Mouse (Mus musculus) adrenal gland, adult (tissue): ENCODE data around the gene Dpep2nb.

Experiments
- DNase-seq, 2 experiments: peaks; one replicate each; pipeline ENCODE4 v3.0.0; 2022 to 2023; ENCODE audit warnings: low spot score in 1 of 2; ENCODE audit not compliant: inconsistent age in 2 of 2

Dpep2nb gene

DNA sequence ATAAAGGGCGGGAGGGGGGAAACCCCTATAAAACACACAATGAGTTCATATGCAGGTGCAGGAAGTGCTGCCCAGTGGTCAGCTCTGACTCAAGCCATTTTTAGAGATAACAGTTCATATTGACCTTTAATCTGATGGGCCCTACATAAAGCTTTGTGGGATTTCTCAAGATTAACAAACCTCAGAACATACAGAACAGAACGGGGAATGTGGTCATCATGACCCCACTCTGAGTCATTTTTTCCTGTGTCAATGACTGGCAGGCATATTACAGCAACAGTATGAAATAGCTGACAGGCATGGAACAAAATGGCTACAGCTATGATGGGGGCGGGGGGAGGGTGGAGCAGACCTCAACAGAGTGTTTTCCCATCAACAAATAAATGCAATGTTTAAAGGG, 1.4 kb upstream of the Dpep2nb start:
- peak; percentile 22 to 56 for DNase-seq

DNA sequence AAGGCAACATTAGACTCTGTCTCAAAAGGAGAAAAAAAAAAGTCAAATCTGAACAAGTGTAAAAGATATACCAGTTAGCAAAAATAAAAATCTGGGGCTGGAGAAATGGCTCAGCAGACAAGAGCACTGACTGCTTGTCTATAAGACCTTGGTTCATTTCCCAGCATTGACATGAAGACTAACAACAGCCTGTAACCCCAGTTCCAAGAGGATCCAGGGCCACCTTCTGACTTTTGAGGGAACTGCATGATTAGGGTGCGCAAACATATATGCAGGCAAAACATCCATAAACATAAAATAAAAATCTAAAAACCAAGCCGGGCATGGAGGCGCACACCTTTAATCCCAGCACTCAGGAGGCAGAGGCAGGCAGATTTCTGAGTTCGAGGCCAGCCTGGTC, 638 bp upstream of the Dpep2nb start:
- peak in 1 of 2 experiments; percentile 39 for DNase-seq

GRCm38 (mm10) chr8:106004538-106005207, 1.1 kb downstream of the Dpep2nb start:
- DNase-seq = peak in 1 of 2 experiments; percentile 30

DNA sequence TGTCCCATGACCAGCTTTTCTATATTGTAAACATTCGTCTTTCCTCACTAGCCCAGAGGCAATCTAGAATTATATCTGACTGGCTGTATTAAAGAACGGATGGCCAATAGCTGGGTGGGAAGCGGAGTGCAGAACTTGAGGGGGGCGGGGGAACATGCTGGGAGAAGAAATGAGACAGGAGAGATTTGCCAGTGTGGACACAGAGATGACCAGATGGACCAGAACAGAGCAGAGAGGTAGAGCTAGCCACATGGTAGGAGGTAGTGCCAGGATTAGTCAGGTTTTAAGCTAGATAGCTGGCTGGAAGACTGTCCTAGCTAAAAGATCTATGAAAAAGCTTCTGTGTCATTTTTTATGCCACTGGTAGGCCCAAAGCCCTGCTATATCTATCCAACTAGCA, 3.9 kb downstream of the Dpep2nb start:
- no peak for DNase-seq

- DNase-seq = peak in 1 of 2 experiments; percentile 42
These were observed 6.8 kb downstream of the Dpep2nb start for GRCm38 (mm10) chr8:105998971-105999370.

DNA sequence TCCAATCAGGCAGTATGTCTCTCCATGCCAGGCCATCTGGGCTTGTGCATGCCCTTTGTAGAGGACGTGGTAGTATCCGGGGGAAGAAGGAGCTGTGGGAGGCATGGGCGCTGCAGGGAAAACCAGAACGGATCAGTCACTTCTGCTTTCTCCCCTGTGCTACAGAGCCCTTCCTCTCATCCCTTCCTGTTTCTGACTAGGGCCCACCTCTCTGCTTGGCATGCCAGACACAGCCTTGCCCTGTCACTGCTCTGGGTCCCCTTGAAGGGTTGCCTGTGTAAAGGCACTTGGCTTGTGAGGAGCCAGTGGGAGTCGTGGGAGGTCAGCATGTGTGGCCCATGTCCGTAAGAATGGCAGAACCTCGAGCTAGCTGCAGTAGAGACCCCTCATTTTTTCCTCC, 9.4 kb downstream of the Dpep2nb start:
- peak in 1 of 2 experiments; percentile 37 for DNase-seq

GRCm38 (mm10) chr8:105993226-105993625, 12.5 kb downstream of the Dpep2nb start:
- peak in 1 of 2 experiments; percentile 12 for DNase-seq

GRCm38 (mm10) chr8:105992499-105992898, 13.3 kb downstream of the Dpep2nb start:
- peak in 1 of 2 experiments; percentile 40 for DNase-seq

- DNase-seq = peak in 1 of 2 experiments; percentile 32
These were observed 14.2 kb downstream of the Dpep2nb start for GRCm38 (mm10) chr8:105991546-105991945.

- peak; percentile 81 to 93 for DNase-seq
These were observed 14.9 kb downstream of the Dpep2nb start, which contains the start of gene Dus2 for GRCm38 (mm10) chr8:105990856-105991387. Dus2 (plus strand) TSS chr8:105991337.

DNA sequence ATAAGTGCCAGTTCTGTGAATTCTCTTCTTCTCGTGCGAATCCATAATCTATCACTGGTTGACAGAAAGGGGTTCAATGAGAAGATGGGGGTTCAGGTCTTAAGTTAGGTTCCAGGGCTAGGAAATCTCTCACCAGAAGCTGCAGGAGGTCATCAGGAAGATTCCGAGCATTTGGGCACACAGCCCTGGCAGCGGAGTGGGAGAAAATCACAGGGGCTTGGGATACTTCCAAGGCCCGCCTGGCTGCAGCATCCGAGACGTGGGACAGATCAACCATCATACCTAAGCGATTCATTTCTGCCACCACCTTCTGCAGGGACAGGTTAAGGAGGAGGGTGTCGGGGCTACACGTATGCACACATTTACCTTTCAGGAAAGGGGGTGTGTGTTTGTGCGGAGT, 17.2 kb downstream of the Dpep2nb start:
- no peak for DNase-seq

DNA sequence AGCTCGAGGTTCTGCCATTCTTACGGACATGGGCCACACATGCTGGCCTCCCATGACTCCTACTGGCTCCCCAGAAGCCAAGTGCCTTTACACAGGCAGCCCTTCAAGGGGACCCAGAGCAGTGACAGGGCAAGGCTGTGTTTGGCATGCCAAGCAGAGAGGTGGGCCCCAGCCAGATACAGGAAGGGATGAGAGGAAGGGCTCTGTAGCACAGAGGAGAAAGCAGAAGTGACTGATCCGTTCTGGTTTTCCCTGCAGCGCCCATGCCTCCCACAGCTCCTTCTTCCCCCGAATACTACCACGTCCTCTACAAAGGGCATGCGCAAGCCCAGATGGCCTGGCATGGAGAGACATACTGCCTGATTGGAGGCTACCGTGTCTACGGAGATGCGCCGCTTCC, 22.4 kb downstream of the Dpep2nb start:
- DNase-seq = peak in 1 of 2 experiments; percentile 16

- peak in 1 of 2 experiments; percentile 14 for DNase-seq
These were observed 24.6 kb downstream of the Dpep2nb start for GRCm38 (mm10) chr8:105981146-105981545.

DNA sequence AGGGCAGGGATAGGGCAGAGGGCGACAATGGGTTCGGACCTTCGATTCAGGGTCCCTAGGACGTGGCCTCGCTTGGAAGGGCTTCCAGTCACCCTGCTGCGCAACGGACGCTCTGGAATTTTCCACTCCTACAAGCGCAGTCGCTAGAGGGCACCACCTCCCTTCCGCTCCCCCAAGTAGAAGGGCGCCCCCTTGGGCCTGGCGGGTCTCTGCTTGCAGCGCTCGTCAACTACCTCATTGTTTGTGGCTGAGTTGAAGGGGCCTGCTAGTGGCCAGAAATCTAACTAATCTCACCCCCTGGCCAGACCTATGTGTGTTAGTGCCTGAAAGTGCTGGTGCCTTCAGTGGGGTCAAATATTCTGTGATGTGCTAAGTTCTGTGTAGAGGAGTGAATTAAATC, 26.4 kb downstream of the Dpep2nb start, which contains the start of gene Dpep3:
TSS of gene Dpep3 (minus strand) at position 105 of the 400 bp plus-strand sequence.
- no peak for DNase-seq

- no peak for DNase-seq
These were observed 30.4 kb downstream of the Dpep2nb start for GRCm38 (mm10) chr8:105975363-105975762.

DNA sequence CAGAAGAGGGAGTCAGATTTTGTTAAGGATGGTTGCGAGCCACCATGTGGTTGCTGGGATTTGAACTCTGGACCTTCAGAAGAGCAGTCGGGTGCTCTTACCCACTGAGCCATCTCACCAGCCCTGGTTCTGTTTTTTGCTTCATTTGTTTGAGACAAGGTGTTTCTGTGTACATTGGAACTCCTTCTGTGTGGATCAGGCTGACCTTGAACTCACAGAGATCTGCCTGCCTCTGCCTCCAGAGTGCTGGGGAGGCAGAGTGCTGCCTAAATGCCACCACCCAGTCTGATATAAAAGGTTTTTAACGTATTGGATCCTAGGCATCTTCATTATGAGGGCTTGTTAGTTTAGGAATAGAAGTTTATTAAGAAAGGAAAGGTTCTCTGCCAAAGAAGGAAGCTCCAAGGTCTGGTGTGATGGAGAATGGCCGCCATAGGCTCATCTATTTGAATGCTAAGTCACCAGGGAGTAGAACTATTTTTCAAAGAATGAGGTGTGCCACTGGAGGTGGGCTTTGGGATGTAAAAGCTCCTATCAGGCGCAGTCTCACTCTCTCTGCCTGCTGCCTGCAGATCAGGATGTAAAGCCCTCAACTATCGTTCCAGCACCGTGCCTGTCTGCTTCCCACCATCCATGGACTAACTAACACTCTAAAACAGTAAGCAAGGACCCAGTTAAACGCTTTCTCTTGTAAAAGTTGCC, 34.6 kb downstream of the Dpep2nb start:
- no peak for DNase-seq

- DNase-seq = no peak
These were observed 36.4 kb downstream of the Dpep2nb start for GRCm38 (mm10) chr8:105969367-105969766.

GRCm38 (mm10) chr8:105966692-105967311, 39.0 kb downstream of the Dpep2nb start:
- peak in 1 of 2 experiments; percentile 66 for DNase-seq

- peak; percentile 88 to 96 for DNase-seq
These were observed 39.9 kb downstream of the Dpep2nb start, which contains the start of gene Slc12a4 for GRCm38 (mm10) chr8:105965905-105966341. Slc12a4 (minus strand) TSS chr8:105966097.

DNA sequence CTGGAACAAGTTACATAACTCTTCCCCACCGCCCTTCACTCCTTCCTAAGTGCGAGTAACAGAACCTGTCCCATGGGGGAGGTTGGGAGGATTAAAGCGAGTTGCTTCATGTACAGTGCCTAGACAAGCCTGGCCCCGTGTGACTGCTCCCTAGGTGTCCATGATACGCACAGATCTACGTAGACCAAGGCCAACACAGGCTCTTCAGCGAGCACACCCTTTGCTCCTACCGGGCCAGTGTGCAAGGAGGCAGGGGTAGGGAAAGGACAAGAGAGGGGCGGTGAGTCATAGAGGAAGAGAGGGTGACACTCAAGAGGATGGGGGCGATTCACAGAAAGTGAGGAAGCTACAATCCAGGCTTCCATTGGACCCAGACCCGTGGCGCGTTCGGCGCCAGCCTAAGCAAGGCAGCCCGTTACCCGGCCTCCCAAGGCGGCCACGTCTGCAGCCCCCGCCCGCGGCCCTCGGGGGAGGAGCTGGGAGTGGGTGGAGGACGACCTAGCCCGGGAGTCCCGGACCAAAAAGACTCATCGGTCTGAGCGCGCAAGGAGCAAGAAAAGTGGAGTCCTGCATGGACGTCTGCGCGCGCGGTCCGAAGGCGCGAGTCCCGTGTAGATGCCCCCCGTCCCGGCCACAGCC, 40.4 kb downstream of the Dpep2nb start:
- peak; percentile 75 to 88 for DNase-seq
